Mouse (Mus musculus): Measurements from ENCODE around the gene Ipo9.

- TF ChIP-seq ETS1 (conservative IDR thresholded peaks at IDR 0.05; ENCODE audit: low read depth, low read length) = 0 out of 2 replicates have a peak, but pooled peaks have one; percentile 33
- no peak for TF ChIP-seq JUN (IDR thresholded peaks at IDR 0.05; ENCODE audit: insufficient read depth, low read depth, low read length)
- no peak for TF ChIP-seq POLR2A (IDR thresholded peaks at IDR 0.05; ENCODE audit: low read depth, low read length)
- no peak for TF ChIP-seq EP300 (IDR thresholded peaks at IDR 0.05; ENCODE audit: low read length)
- TF ChIP-seq CTCF (conservative IDR thresholded peaks at IDR 0.05 in 1 of 2, IDR thresholded peaks at IDR 0.05 in 1 of 2; ENCODE audit: low read depth in 2 of 2, low read length in 2 of 2) = no peak
- no peak for TF ChIP-seq SIN3A (IDR thresholded peaks at IDR 0.05; ENCODE audit: low read length)
- TF ChIP-seq ZKSCAN1 (IDR thresholded peaks at IDR 0.05; ENCODE audit: borderline replicate concordance, low read depth, low read length) = no peak
- no peak for TF ChIP-seq MAX (IDR thresholded peaks at IDR 0.05; ENCODE audit: low read length)
- TF ChIP-seq MEF2A (IDR thresholded peaks at IDR 0.05; ENCODE audit: borderline replicate concordance, low read depth, low read length) = no peak
- TF ChIP-seq HCFC1 (IDR thresholded peaks at IDR 0.05; ENCODE audit: low read depth, low read length) = no peak
- TF ChIP-seq KAT2A (IDR thresholded peaks at IDR 0.05; ENCODE audit: insufficient replicate concordance, low read length) = no peak
- no peak for TF ChIP-seq JUND (conservative IDR thresholded peaks at IDR 0.05; ENCODE audit: low read depth, low read length)
- TF ChIP-seq POLR2AphosphoS2 (IDR thresholded peaks at IDR 0.05; ENCODE audit: low read depth, low read length) = no peak
Observed at GRCm38 (mm10) chr1:135471742-135472141, 41.4 kb upstream of the Ipo9 start.
